Mouse (Mus musculus) cerebellum, adult (tissue): Measurements from ENCODE around the gene Gjd2.

Source experiments
- ATAC-seq: cut with Nextera tagmentation; 2 replicates; pipeline ENCODE4 v1.9.2; 2017; ENCODE audit warnings: mild to moderate bottlenecking, moderate library complexity, mixed read lengths; ENCODE audit not compliant: insufficient number of reproducible peaks, low FRiP score, low TSS enrichment

The Gjd2 gene

GRCm38 (mm10) chr2:114013295-114013771, at the start of gene Gjd2:
Gene Gjd2, minus strand, starts transcription at chr2:114013619.
- ATAC-seq = peak; percentile 51

GRCm38 (mm10) chr2:114060071-114060591, 46.7 kb upstream of the Gjd2 start:
- ATAC-seq = no peak

- no peak for ATAC-seq
Measured at GRCm38 (mm10) chr2:114059608-114060007, 46.2 kb upstream of the Gjd2 start.

- no peak for ATAC-seq
Measured at GRCm38 (mm10) chr2:114058226-114058796, 44.9 kb upstream of the Gjd2 start.

GRCm38 (mm10) chr2:114057303-114057853, 44.0 kb upstream of the Gjd2 start:
- ATAC-seq = peak; percentile 89

- no peak for ATAC-seq
Measured at GRCm38 (mm10) chr2:114054129-114054528, 40.7 kb upstream of the Gjd2 start.

- ATAC-seq = no peak
Measured at GRCm38 (mm10) chr2:114052696-114053598, 39.5 kb upstream of the Gjd2 start, which contains the start of gene Actc1. Gene Actc1, minus strand, starts transcription at chr2:114053548.

- no peak for ATAC-seq
Measured at GRCm38 (mm10) chr2:114051871-114052241, 38.4 kb upstream of the Gjd2 start.

- ATAC-seq = no peak
Measured at GRCm38 (mm10) chr2:114051111-114051870, 37.9 kb upstream of the Gjd2 start.

- ATAC-seq = no peak
Measured at GRCm38 (mm10) chr2:114050150-114050549, 36.7 kb upstream of the Gjd2 start.

- ATAC-seq = no peak
Measured at GRCm38 (mm10) chr2:114049372-114049771, 36.0 kb upstream of the Gjd2 start.

- ATAC-seq = no peak
Measured at GRCm38 (mm10) chr2:114047960-114048611, 34.7 kb upstream of the Gjd2 start.

- no peak for ATAC-seq
Measured at GRCm38 (mm10) chr2:114046151-114046664, 32.8 kb upstream of the Gjd2 start.

- ATAC-seq = no peak
Measured at GRCm38 (mm10) chr2:114037926-114038325, 24.5 kb upstream of the Gjd2 start.

GRCm38 (mm10) chr2:114032259-114032658, 18.8 kb upstream of the Gjd2 start:
- no peak for ATAC-seq

GRCm38 (mm10) chr2:114023383-114023782, 10.0 kb upstream of the Gjd2 start:
- no peak for ATAC-seq

- ATAC-seq = no peak
Measured at GRCm38 (mm10) chr2:114020210-114020563, 6.8 kb upstream of the Gjd2 start.

GRCm38 (mm10) chr2:114019474-114020209, 6.2 kb upstream of the Gjd2 start:
- ATAC-seq = no peak

GRCm38 (mm10) chr2:114018136-114018535, 4.7 kb upstream of the Gjd2 start:
- no peak for ATAC-seq
